Mouse (Mus musculus) layer of hippocampus, adult 8-10 months (tissue): ENCODE data around the gene Hes3. TPM values are rescaled to one million over a fixed set of nuclear protein-coding genes. Genes with fewer than 3 reads are reported as not detected.
A peak's percentile ranks its signal among the peaks of the same experiment; 100 is the strongest.

Experiments
- DNase-seq, 2 experiments: peaks; one replicate each; pipeline ENCODE4 v3.0.0; 2022; ENCODE audit warnings: low spot score in 2 of 2
- total RNA-seq, 4 experiments: library from RNA; stranded (reverse); gene quantifications; 2 replicates each; pipeline ENCODE4 v1.2.4; 2022

Gene Hes3
- total RNA-seq, 4 experiments from 2014 or later: not detected

- DNase-seq: no peak
Observed at GRCm38 (mm10) chr4:152281601-152282000, 9.9 kb downstream of the Hes3 start.

- no peak for DNase-seq
Observed at GRCm38 (mm10) chr4:152278986-152279385, 12.5 kb downstream of the Hes3 start.

GRCm38 (mm10) chr4:152277916-152278315, 13.5 kb downstream of the Hes3 start:
- no peak for DNase-seq

GRCm38 (mm10) chr4:152276389-152277347, 14.8 kb downstream of the Hes3 start:
- DNase-seq: no peak

- no peak for DNase-seq
Observed at GRCm38 (mm10) chr4:152274681-152275131, 16.8 kb downstream of the Hes3 start.

- no peak for DNase-seq
Observed at GRCm38 (mm10) chr4:152273621-152274236, 17.7 kb downstream of the Hes3 start, which contains the start of gene Gpr153. Gene Gpr153 (plus strand): TSS chr4:152274232.

- DNase-seq: no peak
Observed at GRCm38 (mm10) chr4:152273191-152273590, 18.3 kb downstream of the Hes3 start.

GRCm38 (mm10) chr4:152272449-152273049, 18.9 kb downstream of the Hes3 start:
- no peak for DNase-seq

- no peak for DNase-seq
Observed at GRCm38 (mm10) chr4:152272006-152272405, 19.5 kb downstream of the Hes3 start.

- no peak for DNase-seq
Observed at GRCm38 (mm10) chr4:152271334-152271733, 20.1 kb downstream of the Hes3 start.

GRCm38 (mm10) chr4:152270599-152270998, 20.9 kb downstream of the Hes3 start:
- no peak for DNase-seq

- no peak for DNase-seq
Observed at GRCm38 (mm10) chr4:152269967-152270366, 21.5 kb downstream of the Hes3 start.

- no peak for DNase-seq
Observed at GRCm38 (mm10) chr4:152267748-152268369, 23.6 kb downstream of the Hes3 start.

GRCm38 (mm10) chr4:152266236-152266895, 25.1 kb downstream of the Hes3 start:
- peak in 1 of 2 experiments; percentile 48 for DNase-seq

GRCm38 (mm10) chr4:152265791-152266190, 25.7 kb downstream of the Hes3 start:
- DNase-seq: no peak

- DNase-seq: no peak
Observed at GRCm38 (mm10) chr4:152264867-152265568, 26.4 kb downstream of the Hes3 start.

GRCm38 (mm10) chr4:152264177-152264530, 27.3 kb downstream of the Hes3 start:
- no peak for DNase-seq

- no peak for DNase-seq
Observed at GRCm38 (mm10) chr4:152263512-152264176, 27.8 kb downstream of the Hes3 start.

GRCm38 (mm10) chr4:152263089-152263488, 28.4 kb downstream of the Hes3 start:
- DNase-seq: no peak

- DNase-seq: no peak
Observed at GRCm38 (mm10) chr4:152262187-152262586, 29.3 kb downstream of the Hes3 start.
